Mouse (Mus musculus) ES-E14 (cell line): ENCODE measurements at regions not wholly inside any gene's neighbourhood (a gene's known extent, or its start where the extent isn't known, plus 50 kb on each side); places are given as distances from the start of the nearest gene placed in this dataset.

Experiments used
- DNase-seq: peaks from one replicate; pipeline ENCODE4 v3.0.0-alpha.2; 2013; ENCODE audit warnings: low read depth, low spot score
- H3K27ac ChIP-seq: 2 replicates; pipeline ENCODE4 v1.5.1; 2012; ENCODE audit warnings: low read depth, mild to moderate bottlenecking, low read length, moderate library complexity, mixed read lengths; ENCODE audit not compliant: poor library complexity, insufficient read depth, severe bottlenecking
- H3K36me3 ChIP-seq: 2 replicates; pipeline ENCODE4 v1.6.1; 2012; ENCODE audit warnings: mild to moderate bottlenecking, low read length, moderate library complexity, mixed read lengths; ENCODE audit not compliant: control insufficient read depth, poor library complexity, insufficient read depth, severe bottlenecking
- H3K4me1 ChIP-seq, 2 experiments: fragments of 150-350 bp in 1 of 2; sonication (generic) in 1 of 2; 2 replicates each; pipeline ENCODE4 v1.6.1; 2012; ENCODE audit warnings: low read length in 2 of 2, mild to moderate bottlenecking in 1 of 2, mixed read lengths in 1 of 2; ENCODE audit not compliant: control insufficient read depth in 2 of 2, insufficient read depth in 2 of 2, poor library complexity in 1 of 2
- H3K4me3 ChIP-seq, 2 experiments: fragments of 150-350 bp in 1 of 2; sonication (generic) in 1 of 2; 2 replicates each; pipeline ENCODE4 v1.5.1; 2012; ENCODE audit warnings: low read length in 2 of 2, low read depth in 1 of 2, mild to moderate bottlenecking in 1 of 2, mixed read lengths in 1 of 2; ENCODE audit not compliant: insufficient read depth in 1 of 2, poor library complexity in 1 of 2, severe bottlenecking in 1 of 2
- H3K9ac ChIP-seq: 2 replicates; pipeline ENCODE4 v1.6.1; 2012; ENCODE audit warnings: low read depth, mild to moderate bottlenecking, low read length, mixed read lengths; ENCODE audit not compliant: poor library complexity, insufficient read depth, severe bottlenecking
- H3K9me3 ChIP-seq: fragments of 150-350 bp; sonication (generic); 2 replicates; pipeline ENCODE4 v1.6.1; 2012; ENCODE audit warnings: low read depth, mild to moderate bottlenecking, low read length; ENCODE audit not compliant: control insufficient read depth, insufficient read depth
- CHD2 ChIP-seq: IDR thresholded peaks from 2 replicates; pipeline ENCODE4 v1.6.1; 2014; ENCODE audit warnings: mild to moderate bottlenecking, low read depth, low read length, inconsistent platforms
- HCFC1 ChIP-seq: IDR thresholded peaks from 2 replicates; pipeline ENCODE4 v1.6.1; 2012; ENCODE audit warnings: low read length, inconsistent platforms, borderline replicate concordance; ENCODE audit not compliant: insufficient read depth
- MAFK ChIP-seq: IDR thresholded peaks from 2 replicates; pipeline ENCODE4 v1.6.1; 2014; ENCODE audit warnings: mild to moderate bottlenecking, low read depth, low read length, inconsistent platforms; ENCODE audit not compliant: insufficient read depth
- ZC3H11A ChIP-seq: IDR thresholded peaks from 2 replicates; pipeline ENCODE4 v1.6.1; 2012; ENCODE audit warnings: low read depth, mild to moderate bottlenecking, inconsistent platforms, low read length, borderline replicate concordance
- ZNF384 ChIP-seq: IDR thresholded peaks from 2 replicates; pipeline ENCODE4 v1.6.1; 2012; ENCODE audit warnings: low read depth, low read length, inconsistent platforms
- in situ Hi-C, 2 experiments: fragments of 600-800 bp; cut with MboI; formaldehyde crosslinking; loops; one replicate each; pipeline ENCODE4 v1.15.1; 2025; ENCODE audit warnings: low sequenced_read_pairs in 2 of 2, inconsistent platforms in 1 of 2; ENCODE audit not compliant: unreplicated experiment in 2 of 2

GRCm38 (mm10) chr14:98768845-98769244, 225.3 kb downstream of the Rpl36a-ps1 start:
- TF ChIP-seq ZNF384 (no peak), ZC3H11A (no peak), MAFK (no peak), HCFC1 (no peak), CHD2 (no peak)
- in situ Hi-C loops = no loop called here
- DNase-seq = no peak
- H3K27ac ChIP-seq = no peak overlapping the region
- H3K9ac ChIP-seq = no peak overlapping the region
- no peaks in the 10 kb centered on the region for H3K9me3 ChIP-seq
- no peaks in the 10 kb centered on the region for H3K4me1 ChIP-seq
- H3K36me3 ChIP-seq = no peaks in the 10 kb centered on the region
- no peak overlapping the region for H3K4me3 ChIP-seq

GRCm38 (mm10) chr14:98767481-98767880, 226.6 kb downstream of the Rpl36a-ps1 start:
- Histone ChIP-seq H3K4me1 (no peaks in the 10 kb centered on the region), H3K9ac (no peak overlapping the region), H3K27ac (no peak overlapping the region), H3K4me3 (no peak overlapping the region), H3K36me3 (no peaks in the 10 kb centered on the region), H3K9me3 (no peaks in the 10 kb centered on the region)
- no peak for DNase-seq
- in situ Hi-C loops = no loop called here
- TF ChIP-seq ZNF384 (no peak), HCFC1 (no peak), ZC3H11A (no peak), CHD2 (no peak), MAFK (no peak)

DNA sequence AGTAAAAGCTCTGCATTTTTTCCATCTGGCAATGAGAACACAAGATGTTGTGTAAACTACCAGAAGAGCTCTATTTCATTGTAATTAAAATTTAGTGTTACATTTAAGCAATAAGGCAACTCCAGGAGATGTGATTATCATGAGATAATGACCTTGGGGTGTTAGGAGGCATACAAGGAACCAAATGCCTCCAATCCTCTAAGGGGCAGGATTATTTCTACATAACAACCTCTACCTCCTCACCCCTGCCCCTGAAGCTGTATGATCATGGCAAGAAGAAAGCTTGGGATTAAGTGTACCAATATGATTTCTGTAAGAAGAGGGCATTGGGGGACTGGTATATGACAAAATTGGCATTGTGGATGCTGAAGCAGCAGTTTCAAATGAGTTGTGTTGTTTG, 228.8 kb downstream of the Rpl36a-ps1 start:
- Histone ChIP-seq H3K4me3 (no peak overlapping the region), H3K27ac (no peak overlapping the region), H3K9ac (no peak overlapping the region), H3K4me1 (no peaks in the 10 kb centered on the region), H3K36me3 (no peaks in the 10 kb centered on the region), H3K9me3 (no peaks in the 10 kb centered on the region)
- no peak for DNase-seq
- in situ Hi-C loops = no loop called here
- TF ChIP-seq ZC3H11A = no peak
- TF ChIP-seq MAFK = no peak
- TF ChIP-seq HCFC1 = no peak
- TF ChIP-seq ZNF384 = no peak
- TF ChIP-seq CHD2 = no peak

GRCm38 (mm10) chr14:98750766-98751165, 243.4 kb downstream of the Rpl36a-ps1 start:
- no peak overlapping the region for H3K9ac ChIP-seq
- no peaks in the 10 kb centered on the region for H3K36me3 ChIP-seq
- H3K27ac ChIP-seq = no peak overlapping the region
- no peaks in the 10 kb centered on the region for H3K4me1 ChIP-seq
- TF ChIP-seq HCFC1 (no peak), ZC3H11A (no peak), CHD2 (no peak), MAFK (no peak), ZNF384 (no peak)
- no peak for DNase-seq
- in situ Hi-C loops = no loop called here
- H3K9me3 ChIP-seq = no peaks in the 10 kb centered on the region
- H3K4me3 ChIP-seq = no peak overlapping the region

DNA sequence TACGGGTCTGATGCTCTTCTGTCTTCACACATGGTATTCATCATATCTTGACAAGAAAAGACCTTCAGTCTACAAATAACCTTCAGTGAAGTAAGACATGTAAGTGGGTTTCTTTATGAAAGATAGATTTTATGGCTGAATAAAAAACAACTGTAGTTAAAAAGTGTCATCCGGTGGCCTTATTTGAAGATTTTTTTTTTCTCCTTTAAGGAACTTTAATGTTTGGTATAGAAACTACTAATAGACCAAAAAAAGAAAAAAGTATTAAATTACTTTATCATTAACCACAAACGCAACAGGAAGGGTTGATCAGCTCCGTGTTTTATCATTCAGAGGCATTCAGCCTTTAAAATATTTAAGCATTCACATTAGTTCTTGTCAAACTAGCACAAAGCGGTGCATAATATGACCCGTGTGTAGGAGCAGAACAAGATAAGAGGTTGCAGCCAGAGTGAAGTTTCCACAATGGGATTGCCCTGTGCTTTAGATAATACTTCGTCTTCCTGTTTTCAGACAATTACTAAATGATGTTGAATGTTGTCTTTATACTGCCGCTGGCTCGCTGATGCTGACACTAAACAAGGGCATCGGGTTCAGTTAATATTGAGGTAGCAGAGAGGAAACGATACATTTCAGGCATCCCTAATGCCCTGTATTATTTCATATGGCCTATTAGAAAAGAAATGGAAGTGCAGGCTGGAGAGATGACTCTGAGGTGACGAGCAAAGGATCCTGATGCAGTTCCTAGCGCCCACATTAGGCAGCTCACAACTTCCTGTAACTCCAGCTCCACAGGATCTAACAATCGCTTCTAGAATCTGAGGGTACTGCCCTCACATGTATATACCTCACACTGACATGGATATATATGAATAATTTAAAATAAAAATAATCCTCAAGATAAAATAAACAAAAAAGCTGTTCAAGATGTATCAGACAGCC, 244.8 kb downstream of the Rpl36a-ps1 start:
- in situ Hi-C loops = no loop called here
- no peak overlapping the region for H3K4me3 ChIP-seq
- no peaks in the 10 kb centered on the region for H3K4me1 ChIP-seq
- DNase-seq = no peak
- H3K9ac ChIP-seq = no peak overlapping the region
- H3K27ac ChIP-seq = no peak overlapping the region
- TF ChIP-seq HCFC1 (no peak), ZC3H11A (no peak), CHD2 (no peak), ZNF384 (no peak), MAFK (no peak)
- no peaks in the 10 kb centered on the region for H3K36me3 ChIP-seq
- no peaks in the 10 kb centered on the region for H3K9me3 ChIP-seq
